In genomic region chr11:32342770-32343191, GRCm38 (mm10) we compare ENCODE assay signal across 8 mouse cellular contexts. TPM values are rescaled to one million over a fixed set of nuclear protein-coding genes. Genes with fewer than 3 reads are reported as not detected.
A peak's percentile ranks its signal among the peaks of the same experiment; 100 is the strongest.
DNase-seq lines count a peak whose midpoint lies in the region; ATAC-seq and TF ChIP-seq lines count a peak whose summit lies in the region.
"Had no signal": no experiment of that assay in that cellular context is flagged by ENCODE, and none has a peak within 500 bp of the region (broad histone marks: within the 10 kb centered on the region; RNA-seq: fewer than 3 reads in every experiment).

No protein-coding gene starts in this region.

- TF ChIP-seq POLR2A in CH12.LX (IDR thresholded peaks at IDR 0.05; ENCODE audit: low read depth, low read length), result no peak

- H3K9me3 ChIP-seq in CH12.LX (replicated peaks; ENCODE audit: low read length), result peaks cover 4% of the 10 kb centered on the region
- no peaks in the 10 kb centered on the region for H3K9me3 ChIP-seq in lung, embryonic 14.5 days (ENCODE audit: low read depth, low read length)
- H3K9me3 ChIP-seq: midbrain, embryonic 12.5 days had no signal

- no peak for ATAC-seq in lung, embryonic 14.5 days (ENCODE audit: insufficient read depth)

- 4% methylated on average over 2 of the region's 2 CpGs for WGBS in lung, embryonic 14.5 days

- TF ChIP-seq RAD21 in CH12.LX (IDR thresholded peaks at IDR 0.05; ENCODE audit: low read depth, low read length), result peak; percentile 59

- H3K36me3 ChIP-seq in CH12.LX (replicated peaks in 1 of 2; ENCODE audit: control insufficient read depth in 1 of 2, insufficient read depth in 1 of 2, low read length in 1 of 2), result no peaks in the 10 kb centered on the region
- no peaks in the 10 kb centered on the region for H3K36me3 ChIP-seq in lung, embryonic 14.5 days (ENCODE audit: insufficient read depth)
- H3K36me3 ChIP-seq: midbrain, embryonic 12.5 days had no signal

- dilution Hi-C loops in CH12.LX (cut with MboI; ENCODE audit: extremely low pct_ligation_motif_present, extremely low pct_unique_long_range_greater_than_20kb, low sequenced_read_pairs), result no loop called here

- no peak overlapping the region for H3K4me2 ChIP-seq in CH12.LX (ENCODE audit: insufficient read depth, low read depth, poor library complexity, severe bottlenecking)
- no peak overlapping the region for H3K4me2 ChIP-seq in lung, embryonic 14.5 days
- H3K4me2 ChIP-seq: midbrain, embryonic 12.5 days had no signal

- TF ChIP-seq EP300 in CH12.LX (IDR thresholded peaks at IDR 0.05; ENCODE audit: low read length), result no peak

- in situ Hi-C loops in CH12.LX (cut with MboI; ENCODE audit: low pct_ligation_motif_present, low pct_unique_long_range_greater_than_20kb, low sequenced_read_pairs), result no loop called here

- H3K4me1 ChIP-seq in CH12.LX (ENCODE audit: control insufficient read depth in 1 of 2, insufficient read depth in 2 of 2), result peaks cover 0 to 13% of the 10 kb centered on the region in 2 experiments; a peak in 2 of 4 replicates
- 0 out of 2 replicates have a peak, but pooled peaks cover 4% of the 10 kb centered on the region for H3K4me1 ChIP-seq in lung, embryonic 14.5 days (ENCODE audit: insufficient read depth)

- H3K9ac ChIP-seq in CH12.LX (ENCODE audit: insufficient read depth, low read depth), result no peak overlapping the region
- H3K9ac ChIP-seq in lung, embryonic 14.5 days, result no peak overlapping the region
- H3K9ac ChIP-seq: midbrain, embryonic 12.5 days had no signal

- no peaks in the 10 kb centered on the region for H3K79me2 ChIP-seq in CH12.LX (replicated peaks; ENCODE audit: control insufficient read depth, extremely low read depth, insufficient read depth, poor library complexity, severe bottlenecking)

- peak; percentile 98 to 100 for TF ChIP-seq CTCF in CH12.LX (conservative IDR thresholded peaks at IDR 0.05 in 1 of 2, IDR thresholded peaks at IDR 0.05 in 1 of 2; ENCODE audit: low read depth in 2 of 2, low read length in 2 of 2)
- TF ChIP-seq CTCF in lung, embryonic 14.5 days (IDR thresholded peaks at IDR 0.05; ENCODE audit: low read depth), result peak; percentile 88

- peaks cover 50% of the 10 kb centered on the region for H3K27me3 ChIP-seq in CH12.LX (replicated peaks)
- no peaks in the 10 kb centered on the region for H3K27me3 ChIP-seq in lung, embryonic 14.5 days (ENCODE audit: insufficient read depth, low read length)
- H3K27me3 ChIP-seq: midbrain, embryonic 12.5 days had no signal

- H3K4me3 ChIP-seq in CH12.LX (replicated peaks in 1 of 3; ENCODE audit: low read depth in 2 of 3, low read length in 2 of 3, poor library complexity in 1 of 3), result no peak overlapping the region
- H3K4me3 ChIP-seq in lung, embryonic 14.5 days (ENCODE audit: low read depth, low read length), result no peak overlapping the region
- H3K4me3 ChIP-seq: midbrain, embryonic 12.5 days had no signal

- DNase-seq in layer of hippocampus, adult 11-12 months (ENCODE audit: low spot score), result peak; percentile 53
- no peak for DNase-seq in layer of hippocampus, adult 9-10 months (ENCODE audit: low spot score)
- peak; percentile 59 to 64 for DNase-seq in B cell, adult 2 months
- peak; percentile 71 for DNase-seq in CH12.LX (ENCODE audit: extremely low read depth)
- DNase-seq in cerebellum, adult 8-10 months, result peak; percentile 30
- peak; percentile 78 for DNase-seq in lung, embryonic 14.5 days
- DNase-seq in thymus, postnatal 14 days, result peak; percentile 63

- no peak overlapping the region for H3K27ac ChIP-seq in CH12.LX (ENCODE audit: insufficient read depth, low read depth)
- H3K27ac ChIP-seq in lung, embryonic 14.5 days (ENCODE audit: low read depth), result no peak overlapping the region
- H3K27ac ChIP-seq: midbrain, embryonic 12.5 days had no signal

TF ChIP-seq in CH12.LX, 34 proteins besides CTCF, POLR2A, EP300 and RAD21:
- TF ChIP-seq CHD1 (IDR thresholded peaks at IDR 0.05; ENCODE audit: low read depth, low read length) (no peak), NELFE (IDR thresholded peaks at IDR 0.05; ENCODE audit: low read depth, low read length) (peak; percentile 91; the same call in 1 of the 2 replicates), ZKSCAN1 (IDR thresholded peaks at IDR 0.05; ENCODE audit: borderline replicate concordance, low read depth, low read length) (peak; percentile 72; the same call in 1 of the 2 replicates), SMC3 (IDR thresholded peaks at IDR 0.05; ENCODE audit: low read depth, low read length) (peak; percentile 80)
TF ChIP-seq in CH12.LX: peak in this region for 3.

RNA-seq across cellular contexts. Expression of gene Sh3pxd2b, which starts 4.8 kb away (rescaled TPM):
- 5.3 and 6.7 TPM in 2 replicates for total RNA-seq in CH12.LX (2012; rRNA removed)
- total RNA-seq in CH12.LX (2014; rRNA removed), result 1.7 and 2.4 TPM in 2 replicates
- polyA plus RNA-seq in CH12.LX (2012; ENCODE audit: insufficient read length, low read depth), result 11.3 and 13.2 TPM in 2 replicates
- polyA plus RNA-seq in lung, embryonic 14.5 days (2014; fragmentation: Nextera tagmentation; extraction: Ambion mirVana), result 31.2 and 31.7 TPM in 2 replicates

RNA-seq across cellular contexts. Expression of gene Hbq1a, which starts 42.9 kb away (rescaled TPM):
- not detected in 2 replicates for total RNA-seq in CH12.LX (2012; rRNA removed)
- total RNA-seq in CH12.LX (2014; rRNA removed), result not detected in 2 replicates
- polyA plus RNA-seq in CH12.LX (2012; ENCODE audit: insufficient read length, low read depth), result not detected in 2 replicates
- polyA plus RNA-seq in lung, embryonic 14.5 days (2014; fragmentation: Nextera tagmentation; extraction: Ambion mirVana), result 0.45 and 0.83 TPM in 2 replicates

RNA-seq across cellular contexts. Expression of gene Hba-a2, which starts 46.5 kb away (rescaled TPM):
- 2.6 and 4.6 TPM in 2 replicates for total RNA-seq in CH12.LX (2012; rRNA removed)
- 2.9 and 3.1 TPM in 2 replicates for total RNA-seq in CH12.LX (2014; rRNA removed)
- 10.3 and 13.3 TPM in 2 replicates for polyA plus RNA-seq in CH12.LX (2012; ENCODE audit: insufficient read length, low read depth)
- 11,972 and 11,979 TPM in 2 replicates for polyA plus RNA-seq in lung, embryonic 14.5 days (2014; fragmentation: Nextera tagmentation; extraction: Ambion mirVana)

RNA-seq across cellular contexts. Expression of gene Hbq1b, which starts 56.0 kb away (rescaled TPM):
- total RNA-seq in CH12.LX (2012; rRNA removed), result not detected in 2 replicates
- total RNA-seq in CH12.LX (2014; rRNA removed), result not detected in 2 replicates
- polyA plus RNA-seq in CH12.LX (2012; ENCODE audit: insufficient read length, low read depth), result not detected in 2 replicates
- 1.8 and 2.1 TPM in 2 replicates for polyA plus RNA-seq in lung, embryonic 14.5 days (2014; fragmentation: Nextera tagmentation; extraction: Ambion mirVana)

RNA-seq across cellular contexts. Expression of gene Hba-a1, which starts 59.5 kb away (rescaled TPM):
- 1.9 and 4.9 TPM in 2 replicates for total RNA-seq in CH12.LX (2012; rRNA removed)
- total RNA-seq in CH12.LX (2014; rRNA removed), result 4.1 and 5.2 TPM in 2 replicates
- polyA plus RNA-seq in CH12.LX (2012; ENCODE audit: insufficient read length, low read depth), result 3.3 and 4.7 TPM in 2 replicates
- polyA plus RNA-seq in lung, embryonic 14.5 days (2014; fragmentation: Nextera tagmentation; extraction: Ambion mirVana), result 4,575 and 4,689 TPM in 2 replicates

Comparison
In these comparisons a context has a peak if more than half of its experiments do, and no peak if none do; other contexts are left out.
1. RNA of gene Hba-a2, which starts 46.5 kb away (polyA plus RNA-seq): 11,972 to 11,979 TPM in lung, embryonic 14.5 days; 10.3 to 13.3 TPM in CH12.LX; every median in the first group is over 100 times any median in the second.